Mouse (Mus musculus): ENCODE data around the gene Fam199x. TPM values are rescaled to one million over a fixed set of nuclear protein-coding genes. Genes with fewer than 3 reads are reported as not detected.
A peak's percentile ranks its signal among the peaks of the same experiment; 100 is the strongest.

The Fam199x gene
- polyA plus RNA-seq, 2 experiments: 0.46 to 0.99 TPM

GRCm38 (mm10) chrX:137049060-137049424 is 352 bp upstream of the Fam199x start:
- TF ChIP-seq EP300 (IDR thresholded peaks at IDR 0.05; ENCODE audit: low read depth): no peak
- no peak for TF ChIP-seq CTCF (IDR thresholded peaks at IDR 0.05; ENCODE audit: low read depth)
- DNase-seq (ENCODE audit: low read depth in 3 of 3, low spot score in 3 of 3): no peak
- ATAC-seq (ENCODE audit: insufficient read depth): no peak
- Histone ChIP-seq H3K9me3 (ENCODE audit: control insufficient read depth, low read length) (no peaks in the 10 kb centered on the region), H3K9ac (replicated peaks) (no peak overlapping the region; the same call in 1 of the 2 replicates), H3K4me1 (replicated peaks; ENCODE audit: control insufficient read depth in 2 of 2, insufficient read depth in 2 of 2, low read length in 1 of 2) (peaks cover 0 to 5% of the 10 kb centered on the region in 2 experiments; a peak in 1 of 4 replicates), H3K27ac (no peak overlapping the region), H3K36me3 (replicated peaks; ENCODE audit: control insufficient read depth, insufficient read depth, low read depth) (no peaks in the 10 kb centered on the region), H3K4me3 (ENCODE audit: insufficient read depth in 1 of 2, low read depth in 2 of 2, low read length in 2 of 2) (peak overlapping the region; percentile 61 to 68), H3K27me3 (ENCODE audit: control insufficient read depth, insufficient read depth, low read length) (no peaks in the 10 kb centered on the region), H3K4me2 (ENCODE audit: low read depth) (peak overlapping the region; percentile 77)
- 15% methylated on average over 11 of the region's 11 CpGs for WGBS (ENCODE audit: insufficient replicate concordance)

- Histone ChIP-seq H3K27me3 (ENCODE audit: control insufficient read depth, insufficient read depth, low read length) (no peaks in the 10 kb centered on the region), H3K9ac (replicated peaks) (no peak overlapping the region), H3K4me1 (replicated peaks; ENCODE audit: control insufficient read depth in 2 of 2, insufficient read depth in 2 of 2, low read length in 1 of 2) (no peaks in the 10 kb centered on the region), H3K36me3 (replicated peaks; ENCODE audit: control insufficient read depth, insufficient read depth, low read depth) (no peaks in the 10 kb centered on the region), H3K4me2 (ENCODE audit: low read depth) (no peak overlapping the region), H3K9me3 (ENCODE audit: control insufficient read depth, low read length) (no peaks in the 10 kb centered on the region), H3K4me3 (ENCODE audit: insufficient read depth in 1 of 2, low read depth in 2 of 2, low read length in 2 of 2) (no peak overlapping the region), H3K27ac (no peak overlapping the region)
- no peak for DNase-seq (ENCODE audit: low read depth in 3 of 3, low spot score in 3 of 3)
- TF ChIP-seq EP300 (IDR thresholded peaks at IDR 0.05; ENCODE audit: low read depth) (no peak), CTCF (IDR thresholded peaks at IDR 0.05; ENCODE audit: low read depth) (no peak)
- ATAC-seq (ENCODE audit: insufficient read depth): no peak
- 70% methylated on average over 9 of the region's 9 CpGs for WGBS (ENCODE audit: insufficient replicate concordance)
Observed at GRCm38 (mm10) chrX:137063202-137063601, 13.8 kb downstream of the Fam199x start.

- H3K4me2 ChIP-seq (ENCODE audit: low read depth): no peak overlapping the region
Observed at GRCm38 (mm10) chrX:137104531-137104930, 55.1 kb downstream of the Fam199x start.

GRCm38 (mm10) chrX:137106498-137106897 is 57.1 kb downstream of the Fam199x start:
- Histone ChIP-seq H3K27me3 (ENCODE audit: control insufficient read depth, insufficient read depth, low read length) (peaks cover 23% of the 10 kb centered on the region), H3K4me3 (ENCODE audit: insufficient read depth in 1 of 2, low read depth in 2 of 2, low read length in 2 of 2) (no peak overlapping the region), H3K27ac (no peak overlapping the region), H3K36me3 (replicated peaks; ENCODE audit: control insufficient read depth, insufficient read depth, low read depth) (no peaks in the 10 kb centered on the region), H3K4me1 (replicated peaks; ENCODE audit: control insufficient read depth in 2 of 2, insufficient read depth in 2 of 2, low read length in 1 of 2) (no peaks in the 10 kb centered on the region), H3K4me2 (ENCODE audit: low read depth) (no peak overlapping the region), H3K9me3 (ENCODE audit: control insufficient read depth, low read length) (no peaks in the 10 kb centered on the region), H3K9ac (replicated peaks) (no peak overlapping the region)
- DNase-seq (ENCODE audit: low read depth in 3 of 3, low spot score in 3 of 3): no peak
- WGBS (ENCODE audit: insufficient replicate concordance): 16% methylated on average over 13 of the region's 13 CpGs
- TF ChIP-seq CTCF (IDR thresholded peaks at IDR 0.05; ENCODE audit: low read depth): no peak
- TF ChIP-seq EP300 (IDR thresholded peaks at IDR 0.05; ENCODE audit: low read depth): no peak
- no peak for ATAC-seq (ENCODE audit: insufficient read depth)

More at GRCm38 (mm10) chrX:137104531-137104930, 55.1 kb downstream of the Fam199x start:
- Histone ChIP-seq H3K9me3 (ENCODE audit: control insufficient read depth, low read length) (no peaks in the 10 kb centered on the region), H3K27ac (no peak overlapping the region), H3K9ac (replicated peaks) (no peak overlapping the region), H3K36me3 (replicated peaks; ENCODE audit: control insufficient read depth, insufficient read depth, low read depth) (no peaks in the 10 kb centered on the region), H3K4me1 (replicated peaks; ENCODE audit: control insufficient read depth in 2 of 2, insufficient read depth in 2 of 2, low read length in 1 of 2) (no peaks in the 10 kb centered on the region), H3K4me3 (ENCODE audit: insufficient read depth in 1 of 2, low read depth in 2 of 2, low read length in 2 of 2) (no peak overlapping the region), H3K27me3 (ENCODE audit: control insufficient read depth, insufficient read depth, low read length) (peaks cover 23% of the 10 kb centered on the region)
- WGBS (ENCODE audit: insufficient replicate concordance): 14% methylated on average over 25 of the region's 25 CpGs
- no peak for DNase-seq (ENCODE audit: low read depth in 3 of 3, low spot score in 3 of 3)
- no peak for TF ChIP-seq CTCF (IDR thresholded peaks at IDR 0.05; ENCODE audit: low read depth)
- TF ChIP-seq EP300 (IDR thresholded peaks at IDR 0.05; ENCODE audit: low read depth): no peak
- no peak for ATAC-seq (ENCODE audit: insufficient read depth)

- Histone ChIP-seq H3K36me3 (replicated peaks; ENCODE audit: control insufficient read depth, insufficient read depth, low read depth) (no peaks in the 10 kb centered on the region), H3K4me1 (replicated peaks; ENCODE audit: control insufficient read depth in 2 of 2, insufficient read depth in 2 of 2, low read length in 1 of 2) (no peaks in the 10 kb centered on the region), H3K9ac (replicated peaks) (no peak overlapping the region), H3K9me3 (ENCODE audit: control insufficient read depth, low read length) (no peaks in the 10 kb centered on the region), H3K4me3 (ENCODE audit: insufficient read depth in 1 of 2, low read depth in 2 of 2, low read length in 2 of 2) (no peak overlapping the region), H3K27ac (no peak overlapping the region), H3K4me2 (ENCODE audit: low read depth) (no peak overlapping the region), H3K27me3 (ENCODE audit: control insufficient read depth, insufficient read depth, low read length) (peaks cover 55% of the 10 kb centered on the region)
- no peak for DNase-seq (ENCODE audit: low read depth in 3 of 3, low spot score in 3 of 3)
- no peak for ATAC-seq (ENCODE audit: insufficient read depth)
- WGBS (ENCODE audit: insufficient replicate concordance): 14% methylated on average over 40 of the region's 40 CpGs
- TF ChIP-seq EP300 (IDR thresholded peaks at IDR 0.05; ENCODE audit: low read depth) (no peak), CTCF (IDR thresholded peaks at IDR 0.05; ENCODE audit: low read depth) (peak; percentile 47)
Observed at GRCm38 (mm10) chrX:137118097-137118746, 68.8 kb downstream of the Fam199x start.

Measured in liver, embryonic 14.5 days (tissue).